ENCODE assay signal across 8 mouse cellular contexts in the genomic region with DNA sequence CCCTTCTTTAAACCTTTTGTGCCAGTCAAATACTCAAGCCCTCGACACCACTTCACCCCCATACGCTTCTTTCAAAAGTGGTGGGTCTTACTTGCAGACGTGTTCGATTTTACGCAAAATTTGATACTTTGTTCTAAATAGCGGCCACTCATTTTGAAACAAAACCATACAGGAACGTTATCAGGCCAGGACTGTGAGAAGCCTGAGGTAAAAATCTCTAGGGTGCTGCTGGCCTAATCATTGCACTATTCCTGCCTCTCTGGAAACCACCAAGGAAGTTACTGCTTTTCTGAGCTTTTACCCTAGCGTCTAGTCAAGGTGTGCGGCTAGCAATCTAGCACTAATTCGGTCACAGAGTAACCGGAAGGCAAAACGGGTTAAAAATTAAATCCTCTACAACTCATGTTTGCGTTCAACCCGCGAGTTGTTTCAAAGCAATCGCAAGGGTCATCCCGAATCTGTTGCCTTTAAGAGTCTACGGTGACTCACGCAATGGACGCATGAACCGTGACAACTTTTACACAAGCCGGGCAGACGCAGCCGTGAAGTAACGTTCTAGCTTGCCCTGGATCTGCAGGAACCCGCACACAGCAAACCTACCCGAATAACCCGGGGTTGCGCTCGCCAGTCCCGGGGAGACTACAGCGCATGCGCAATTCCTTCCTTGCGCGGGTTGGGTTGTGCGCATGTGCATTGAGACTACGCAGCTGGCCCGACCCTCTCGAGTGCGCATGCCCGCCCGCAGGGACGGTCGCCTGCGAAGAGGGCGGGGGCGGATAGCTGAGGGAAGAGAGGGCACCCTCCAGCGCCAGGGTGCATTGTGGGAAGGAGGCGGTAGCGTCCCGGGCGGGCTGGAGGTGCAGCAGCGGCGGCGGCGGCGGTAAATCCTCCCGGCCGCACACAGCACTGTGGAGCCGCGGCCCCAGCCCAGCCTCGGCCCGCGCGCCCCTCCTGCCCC. TPM values are rescaled to one million over a fixed set of nuclear protein-coding genes. Genes with fewer than 3 reads are reported as not detected.
DNase-seq lines count a peak whose midpoint lies in the region; ATAC-seq and TF ChIP-seq lines count a peak whose summit lies in the region.

A gene (plus strand): TSS at position 821 of the 958 bp plus-strand sequence.

- peak; percentile 97 for ATAC-seq in common myeloid progenitor, adult 5-6 weeks (replicated peaks; ENCODE audit: low read depth, poor library complexity, severe bottlenecking)
- peak; percentile 99 for ATAC-seq in hindbrain, postnatal 0 days
- ATAC-seq in megakaryocyte, adult 5-6 weeks (ENCODE audit: poor library complexity, severe bottlenecking) = peak; percentile 98

- TF ChIP-seq CTCF in gastrocnemius, adult 2 months (IDR thresholded peaks at IDR 0.05) = peak; percentile 67
- peak; percentile 61 for TF ChIP-seq CTCF in hindbrain, postnatal 0 days (IDR thresholded peaks at IDR 0.05; ENCODE audit: low read depth)
- peak; percentile 56 for TF ChIP-seq CTCF in left cerebral cortex, adult 2 months (IDR thresholded peaks at IDR 0.05)

- H3K9me3 ChIP-seq in hindbrain, postnatal 0 days (ENCODE audit: low read length) = no peaks in the 10 kb centered on the region

- H3K4me2 ChIP-seq in hindbrain, postnatal 0 days (ENCODE audit: low read depth, low read length) = peak within 1 kb of the TSS; percentile 83

- peak within 1 kb of the TSS; percentile 95 for H3K27ac ChIP-seq in gastrocnemius, adult 2 months
- H3K27ac ChIP-seq in hindbrain, postnatal 0 days = peak within 1 kb of the TSS; percentile 87
- H3K27ac ChIP-seq in left cerebral cortex, adult 2 months = peak within 1 kb of the TSS; percentile 80

- H3K9ac ChIP-seq in hindbrain, postnatal 0 days (replicated peaks; ENCODE audit: low read length) = peak within 1 kb of the TSS; percentile 90

- peaks cover 14% of the 10 kb centered on the region for H3K4me1 ChIP-seq in hindbrain, postnatal 0 days (ENCODE audit: insufficient read depth, low read length)

- intact Hi-C loops in gastrocnemius, adult 2 months (cut with DNase I) = loop anchor here (1.0 kb wide), 1 partner anchor 45 kb away; no protein-coding TSS in a partner anchor
- intact Hi-C loops in left cerebral cortex, adult 2 months (cut with DNase I) = loop anchor here (1.0 kb wide), 1 partner anchor 46 kb away; a partner anchor contains a TSS

- no peaks in the 10 kb centered on the region for H3K36me3 ChIP-seq in hindbrain, postnatal 0 days (ENCODE audit: insufficient read depth, low read length)

- peak; percentile 99 for DNase-seq in ZHBTc4 (ENCODE audit: low read depth, low spot score)
- DNase-seq in gastrocnemius, adult 2 months = peak; percentile 100
- peak; percentile 100 for DNase-seq in hindbrain, postnatal 0 days (ENCODE audit: low spot score)
- peak; percentile 100 for DNase-seq in left cerebral cortex, adult 2 months (ENCODE audit: extremely low spot score in 1 of 2, low spot score in 2 of 2)
- DNase-seq in right cerebral cortex, adult 2 months (ENCODE audit: low spot score in 2 of 2) = peak; percentile 99 to 100
- peak; percentile 99 for DNase-seq in urinary bladder, postnatal 14 days (ENCODE audit: low spot score)

- 2% methylated on average over 53 of the region's 65 CpGs for WGBS in hindbrain, postnatal 0 days

- H3K27me3 ChIP-seq in hindbrain, postnatal 0 days (ENCODE audit: insufficient read depth, low read length) = no peaks in the 10 kb centered on the region

- H3K4me3 ChIP-seq in gastrocnemius, adult 2 months = peak within 1 kb of the TSS; percentile 100
- peak within 1 kb of the TSS; percentile 99 for H3K4me3 ChIP-seq in hindbrain, postnatal 0 days (ENCODE audit: low read length)
- H3K4me3 ChIP-seq in left cerebral cortex, adult 2 months = peak within 1 kb of the TSS; percentile 99

RNA-seq across cellular contexts. Expression of the gene that starts here (rescaled TPM):
- 95.8 and 101 TPM in 2 replicates for total RNA-seq in common myeloid progenitor, adult 5-6 weeks (2017)
- total RNA-seq in gastrocnemius, adult 2 months (2021) = 100 to 1,000 TPM; 118 to 136 TPM
- 49.6 and 49.7 TPM in 2 replicates for total RNA-seq in hindbrain, postnatal 0 days (2014; rRNA removed)
- polyA plus RNA-seq in hindbrain, postnatal 0 days (2015; fragmentation: Nextera tagmentation; extraction: Ambion mirVana) = 50.4 and 51.6 TPM in 2 replicates
- 10 to 100 TPM; 57.7 to 61.2 TPM for total RNA-seq in left cerebral cortex, adult 2 months (2021)
- total RNA-seq in megakaryocyte, adult 5-6 weeks (2015) = 17.7 and 18.8 TPM in 2 replicates
- 27.2 and 35.4 TPM in 2 replicates for total RNA-seq in megakaryocyte, adult 5-6 weeks (2017)

Comparison
In these comparisons a context has a peak if more than half of its experiments do, and no peak if none do; other contexts are left out.
1. Peak in every context shown above with its lines: DNase-seq, ATAC-seq, H3K4me3 ChIP-seq and H3K27ac ChIP-seq.